Mouse (Mus musculus): ENCODE measurements at regions not wholly inside any gene's neighbourhood (a gene's known extent, or its start where the extent isn't known, plus 50 kb on each side); places are given as distances from the start of the nearest gene placed in this dataset.

- no peak for DNase-seq (ENCODE audit: low spot score in 2 of 2)
These were observed 60.3 kb upstream of the Wnt4 start for GRCm38 (mm10) chr4:137216908-137217497.

GRCm38 (mm10) chr4:137214573-137214972, 62.7 kb upstream of the Wnt4 start:
- no peak for DNase-seq (ENCODE audit: low spot score in 2 of 2)

- DNase-seq (ENCODE audit: low spot score in 2 of 2) = no peak
These were observed 64.4 kb upstream of the Wnt4 start for GRCm38 (mm10) chr4:137212846-137213245.

- no peak for DNase-seq (ENCODE audit: low spot score in 2 of 2)
These were observed 65.2 kb upstream of the Wnt4 start for GRCm38 (mm10) chr4:137212106-137212505.

GRCm38 (mm10) chr4:137211288-137211687, 66.0 kb upstream of the Wnt4 start:
- no peak for DNase-seq (ENCODE audit: low spot score in 2 of 2)

GRCm38 (mm10) chr4:137210525-137210924, 66.8 kb upstream of the Wnt4 start:
- no peak for DNase-seq (ENCODE audit: low spot score in 2 of 2)

- no peak for DNase-seq (ENCODE audit: low spot score in 2 of 2)
These were observed 76.3 kb upstream of the Wnt4 start for GRCm38 (mm10) chr4:137200968-137201367.

GRCm38 (mm10) chr4:137200426-137200825, 76.9 kb upstream of the Wnt4 start:
- DNase-seq (ENCODE audit: low spot score in 2 of 2) = peak in 1 of 2 experiments; percentile 16

- DNase-seq (ENCODE audit: low spot score in 2 of 2) = no peak
These were observed 80.8 kb upstream of the Wnt4 start for GRCm38 (mm10) chr4:137196491-137196974.

GRCm38 (mm10) chr4:137194106-137194505, 83.2 kb upstream of the Wnt4 start:
- DNase-seq (ENCODE audit: low spot score in 2 of 2) = no peak

- DNase-seq (ENCODE audit: low spot score in 2 of 2) = no peak
These were observed 86.7 kb upstream of the Wnt4 start for GRCm38 (mm10) chr4:137190625-137191024.

- DNase-seq (ENCODE audit: low spot score in 2 of 2) = no peak
These were observed 87.5 kb upstream of the Wnt4 start for GRCm38 (mm10) chr4:137189801-137190200.

GRCm38 (mm10) chr4:137189058-137189457, 88.2 kb upstream of the Wnt4 start:
- DNase-seq (ENCODE audit: low spot score in 2 of 2) = no peak

GRCm38 (mm10) chr4:137187592-137187991, 89.7 kb upstream of the Wnt4 start:
- DNase-seq (ENCODE audit: low spot score in 2 of 2) = no peak

GRCm38 (mm10) chr4:137187051-137187450, 90.2 kb upstream of the Wnt4 start:
- no peak for DNase-seq (ENCODE audit: low spot score in 2 of 2)

- DNase-seq (ENCODE audit: low spot score in 2 of 2) = no peak
These were observed 92.3 kb upstream of the Wnt4 start for GRCm38 (mm10) chr4:137185001-137185400.

GRCm38 (mm10) chr4:137183181-137183850, 94.0 kb upstream of the Wnt4 start:
- no peak for DNase-seq (ENCODE audit: low spot score in 2 of 2)

- no peak for DNase-seq (ENCODE audit: low spot score in 2 of 2)
These were observed 94.7 kb upstream of the Wnt4 start for GRCm38 (mm10) chr4:137182547-137182946.

GRCm38 (mm10) chr4:137181252-137181651, 96.0 kb upstream of the Wnt4 start:
- DNase-seq (ENCODE audit: low spot score in 2 of 2) = no peak

- no peak for DNase-seq (ENCODE audit: low spot score in 2 of 2)
These were observed 97.2 kb upstream of the Wnt4 start for GRCm38 (mm10) chr4:137180083-137180482.

- DNase-seq (ENCODE audit: low spot score in 2 of 2) = peak in 1 of 2 experiments; percentile 12
These were observed 98.5 kb upstream of the Wnt4 start for GRCm38 (mm10) chr4:137178833-137179232.

- no peak for DNase-seq (ENCODE audit: low spot score in 2 of 2)
These were observed 112.4 kb upstream of the Wnt4 start for GRCm38 (mm10) chr4:137164933-137165332.

- DNase-seq (ENCODE audit: low spot score in 2 of 2) = peak; percentile 85 to 87
These were observed 112.9 kb upstream of the Wnt4 start for GRCm38 (mm10) chr4:137164429-137164828.

Data from frontal cortex, postnatal 36 days (tissue).